ENCODE assay signal across 7 mouse cellular contexts in genomic region chr3:132683447-132684230, GRCm38 (mm10). TPM values are rescaled to one million over a fixed set of nuclear protein-coding genes. Genes with fewer than 3 reads are reported as not detected.
DNase-seq lines count a peak whose midpoint lies in the region; ATAC-seq and TF ChIP-seq lines count a peak whose summit lies in the region.

Tbck (plus strand) TSS chr3:132684144.

- H3K36me3 ChIP-seq in embryonic facial prominence, embryonic 10.5 days (replicated peaks) = peaks cover 17% of the 10 kb centered on the region
- 0 out of 2 replicates have a peak, but pooled peaks cover 4% of the 10 kb centered on the region for H3K36me3 ChIP-seq in intestine, postnatal 0 days (ENCODE audit: control insufficient read depth, insufficient read depth)
- no peaks in the 10 kb centered on the region for H3K36me3 ChIP-seq in midbrain, embryonic 12.5 days
- H3K36me3 ChIP-seq in small intestine, adult 2 months (ENCODE audit: control insufficient read depth, insufficient read depth, low read length) = peaks cover 3% of the 10 kb centered on the region; the same call in 1 of the 2 replicates

- intact Hi-C loops in left cerebral cortex, postnatal 4 days (cut with DNase I) = no loop called here

- H3K27ac ChIP-seq in embryonic facial prominence, embryonic 10.5 days (replicated peaks) = peak within 1 kb of the TSS; percentile 99
- H3K27ac ChIP-seq in intestine, postnatal 0 days (ENCODE audit: low read depth, low read length) = peak within 1 kb of the TSS; percentile 87
- H3K27ac ChIP-seq in midbrain, embryonic 12.5 days (replicated peaks) = peak within 1 kb of the TSS; percentile 81
- peak within 1 kb of the TSS; percentile 98 for H3K27ac ChIP-seq in small intestine, adult 2 months (ENCODE audit: insufficient read depth, low read depth, low read length)

- peak within 1 kb of the TSS; percentile 74 for H3K9ac ChIP-seq in intestine, postnatal 0 days (ENCODE audit: low read depth, low read length)
- peak within 1 kb of the TSS; percentile 82 for H3K9ac ChIP-seq in midbrain, embryonic 12.5 days (replicated peaks)

- peak within 1 kb of the TSS; percentile 82 for H3K4me3 ChIP-seq in embryonic facial prominence, embryonic 10.5 days
- peak within 1 kb of the TSS; percentile 78 for H3K4me3 ChIP-seq in intestine, postnatal 0 days (ENCODE audit: low read depth, low read length)
- peak within 1 kb of the TSS; percentile 83 for H3K4me3 ChIP-seq in midbrain, embryonic 12.5 days
- H3K4me3 ChIP-seq in small intestine, adult 2 months (ENCODE audit: low read depth, low read length) = peak within 1 kb of the TSS; percentile 93

- under 1% methylated on average over 42 of the region's 42 CpGs for WGBS in embryonic facial prominence, embryonic 10.5 days
- WGBS in intestine, postnatal 0 days = under 1% methylated on average over 42 of the region's 42 CpGs
- under 1% methylated on average over 42 of the region's 42 CpGs for WGBS in midbrain, embryonic 12.5 days
- WGBS in small intestine, adult 2 months = under 1% methylated on average over 42 of the region's 42 CpGs

- H3K4me2 ChIP-seq in intestine, postnatal 0 days (replicated peaks; ENCODE audit: low read depth) = peak within 1 kb of the TSS; percentile 74
- H3K4me2 ChIP-seq in midbrain, embryonic 12.5 days (replicated peaks) = peak within 1 kb of the TSS; percentile 83

- peak; percentile 96 for DNase-seq in adrenal gland, postnatal 10 days
- peak; percentile 94 for DNase-seq in embryonic facial prominence, embryonic 10.5 days (ENCODE audit: low spot score)
- DNase-seq in gonadal fat pad, adult 2 months (ENCODE audit: low read depth) = peak; percentile 41
- peak; percentile 94 for DNase-seq in left cerebral cortex, postnatal 4 days

- peaks cover 19% of the 10 kb centered on the region for H3K4me1 ChIP-seq in embryonic facial prominence, embryonic 10.5 days
- 0 out of 2 replicates have a peak, but pooled peaks cover 7% of the 10 kb centered on the region for H3K4me1 ChIP-seq in intestine, postnatal 0 days (replicated peaks; ENCODE audit: control insufficient read depth, insufficient read depth, low read length)
- H3K4me1 ChIP-seq in midbrain, embryonic 12.5 days = peaks cover 14% of the 10 kb centered on the region
- no peaks in the 10 kb centered on the region for H3K4me1 ChIP-seq in small intestine, adult 2 months (ENCODE audit: control insufficient read depth, insufficient read depth, insufficient read length, low read length)

- no peaks in the 10 kb centered on the region for H3K9me3 ChIP-seq in embryonic facial prominence, embryonic 10.5 days
- H3K9me3 ChIP-seq in intestine, postnatal 0 days (ENCODE audit: control insufficient read depth) = no peaks in the 10 kb centered on the region
- H3K9me3 ChIP-seq in midbrain, embryonic 12.5 days = no peaks in the 10 kb centered on the region

- H3K27me3 ChIP-seq in embryonic facial prominence, embryonic 10.5 days (replicated peaks; ENCODE audit: low read depth, poor library complexity, severe bottlenecking) = no peaks in the 10 kb centered on the region
- no peaks in the 10 kb centered on the region for H3K27me3 ChIP-seq in intestine, postnatal 0 days (replicated peaks; ENCODE audit: control insufficient read depth, insufficient read depth, low read length)
- H3K27me3 ChIP-seq in midbrain, embryonic 12.5 days = no peaks in the 10 kb centered on the region
- H3K27me3 ChIP-seq in small intestine, adult 2 months (ENCODE audit: control insufficient read depth, insufficient read depth, low read length) = no peaks in the 10 kb centered on the region

- peak; percentile 66; the same call in 1 of the 2 replicates for TF ChIP-seq POLR2A in small intestine, adult 2 months (IDR thresholded peaks at IDR 0.05; ENCODE audit: low read depth, low read length)

- peak; percentile 17; the same call in 1 of the 2 replicates for TF ChIP-seq CTCF in intestine, postnatal 0 days (IDR thresholded peaks at IDR 0.05; ENCODE audit: low read depth)
- TF ChIP-seq CTCF in small intestine, adult 2 months (IDR thresholded peaks at IDR 0.05; ENCODE audit: extremely low read depth, insufficient read length, insufficient replicate concordance, low read depth, low read length) = no peak

- ATAC-seq in intestine, postnatal 0 days = peak; percentile 99
- ATAC-seq in midbrain, embryonic 12.5 days (ENCODE audit: low FRiP score, low read depth) = peak; percentile 98

RNA-seq across cellular contexts. Expression of gene Tbck, which starts in this region (rescaled TPM):
- total RNA-seq in adrenal gland, postnatal 10 days (2021) = 10 to 100 TPM; 17.9 to 24.0 TPM
- 23.0 and 23.2 TPM in 2 replicates for polyA plus RNA-seq in embryonic facial prominence, embryonic 10.5 days (2016; fragmentation: Nextera tagmentation; extraction: Ambion mirVana)
- 5.1 and 6.0 TPM in 2 replicates for polyA plus RNA-seq in gonadal fat pad, adult 2 months (2012; rRNA removed)
- 7.7 and 9.5 TPM in 2 replicates for polyA plus RNA-seq in intestine, postnatal 0 days (2015; fragmentation: Nextera tagmentation; extraction: Ambion mirVana)
- total RNA-seq in left cerebral cortex, postnatal 4 days (2021) = 10 to 100 TPM; 39.6 to 41.2 TPM
- polyA plus RNA-seq in midbrain, embryonic 12.5 days (2016; fragmentation: Nextera tagmentation; extraction: Ambion mirVana) = 31.8 and 32.1 TPM in 2 replicates
- 1.1 and 2.7 TPM in 2 replicates for polyA plus RNA-seq in small intestine, adult 2 months (2012; rRNA removed)

Comparison
In these comparisons a context has a peak if more than half of its experiments do, and no peak if none do; other contexts are left out.
1. Peak in every context shown above with its lines: DNase-seq, ATAC-seq, H3K4me3 ChIP-seq and H3K27ac ChIP-seq.
2. DNase-seq: peak in every context shown above with its lines; median percentile 96 in adrenal gland, postnatal 10 days; 94 in embryonic facial prominence, embryonic 10.5 days; 94 in left cerebral cortex, postnatal 4 days; 41 in gonadal fat pad, adult 2 months.